Mouse (Mus musculus) heart, adult 2 months (tissue): ENCODE measurements around the gene Wfdc2. TPM values are rescaled to one million over a fixed set of nuclear protein-coding genes. Genes with fewer than 3 reads are reported as not detected.

Experiments used
- DNase-seq, 2 experiments: peaks; one replicate each; pipeline ENCODE4 v3.0.0; 2021
- H3K27ac ChIP-seq: fragments of 200-600 bp; 2 replicates; pipeline ENCODE4 v1.8.1; 2022
- H3K27me3 ChIP-seq: fragments of 200-500 bp; 2 replicates; pipeline ENCODE4 v1.6.1; 2012; ENCODE audit warnings: mild to moderate bottlenecking, low read length, inconsistent platforms, mixed read lengths; ENCODE audit not compliant: control insufficient read depth, insufficient read depth
- H3K36me3 ChIP-seq: fragments of 200-500 bp; 2 replicates; pipeline ENCODE4 v1.6.1; 2012; ENCODE audit warnings: low read length, inconsistent platforms; ENCODE audit not compliant: control insufficient read depth, insufficient read depth
- H3K4me1 ChIP-seq: fragments of 200-500 bp; 2 replicates; pipeline ENCODE4 v1.6.1; 2011; ENCODE audit warnings: low read length; ENCODE audit not compliant: control insufficient read depth, insufficient read depth
- H3K4me3 ChIP-seq: fragments of 200-600 bp; 2 replicates; pipeline ENCODE4 v1.8.1; 2022
- H3K79me2 ChIP-seq: fragments of 200-500 bp; replicated peaks from 2 replicates; pipeline ENCODE4 v1.6.1; 2012; ENCODE audit warnings: mild to moderate bottlenecking, inconsistent platforms, low read length, moderate library complexity, mixed read lengths; ENCODE audit not compliant: control insufficient read depth, insufficient read depth
- H3K9ac ChIP-seq: fragments of 200-500 bp; 2 replicates; pipeline ENCODE4 v1.6.1; 2012; ENCODE audit warnings: low read depth, mild to moderate bottlenecking, control low read depth, inconsistent platforms, low read length, mixed read lengths
- CTCF ChIP-seq: fragments of 200-600 bp; IDR thresholded peaks from 2 replicates; pipeline ENCODE4 v1.8.1; 2022; ENCODE audit warnings: antibody characterized with exemption, mild to moderate bottlenecking, moderate library complexity
- EP300 ChIP-seq: fragments of 200-500 bp; IDR thresholded peaks from 2 replicates; pipeline ENCODE4 v1.6.1; 2011; ENCODE audit warnings: low read depth, low read length, control low read depth; ENCODE audit not compliant: insufficient read depth
- POLR2A ChIP-seq: fragments of 200-500 bp; IDR thresholded peaks from 2 replicates; pipeline ENCODE4 v1.6.1; 2011; ENCODE audit warnings: mild to moderate bottlenecking, low read depth, low read length, control low read depth; ENCODE audit not compliant: insufficient read depth
- WGBS: fragments of 180-500 bp; shearing (Covaris S2); methylation state at CpG from one replicate; pipeline ENCODE4 v1.1.7; 2018; 5-methylcytosine and 5-hydroxymethylcytosine counted together
- intact Hi-C: fragments of 180-260 bp; cut with DNase I; formaldehyde crosslinking; loops from one replicate; pipeline ENCODE4 v1.15.1; 2025
- polyA plus RNA-seq: library from polyadenylated mRNA; depleted of rRNA; stranded (reverse); fragments of >200 nt; gene quantifications from 2 replicates; pipeline ENCODE4 v1.2.3, GENCODE M21; 2012
- total RNA-seq, 2 experiments: library from RNA; stranded (reverse); gene quantifications; 2 replicates each; pipeline ENCODE4 v1.2.3; 2021

Gene Wfdc2
- total and polyA plus RNA-seq, 3 experiments: 0.43 to 78.4 (median 1.3) TPM

DNA sequence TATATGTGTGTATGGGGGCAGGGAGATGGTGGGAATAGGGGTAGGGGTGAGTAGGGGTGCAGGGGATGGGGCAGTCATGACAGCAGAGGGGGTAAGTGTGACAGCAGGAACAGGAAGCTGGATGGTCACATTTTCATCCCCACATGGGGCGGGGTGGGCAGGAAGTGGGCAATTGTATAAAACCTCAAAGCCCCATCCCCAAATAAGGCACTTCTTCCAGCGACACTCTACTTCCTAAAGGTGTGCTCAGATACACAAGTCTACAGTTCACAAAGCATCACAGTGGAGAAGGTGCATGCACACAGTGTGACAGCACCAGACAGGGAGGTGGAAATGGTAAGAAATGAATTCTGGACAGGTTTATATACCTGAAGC lies 11.3 kb upstream of the Wfdc2 start:
- Histone ChIP-seq H3K36me3 (no peaks in the 10 kb centered on the region), H3K27me3 (peaks cover 5% of the 10 kb centered on the region; the same call in 1 of the 2 replicates), H3K79me2 (no peaks in the 10 kb centered on the region), H3K4me1 (no peaks in the 10 kb centered on the region), H3K9ac (no peak overlapping the region), H3K4me3 (no peak overlapping the region), H3K27ac (no peak overlapping the region)
- DNase-seq: no peak
- intact Hi-C loops: no loop called here
- TF ChIP-seq CTCF (no peak), POLR2A (no peak), EP300 (no peak)
- WGBS: 54% methylated on average over 2 of the region's 2 CpGs

DNA sequence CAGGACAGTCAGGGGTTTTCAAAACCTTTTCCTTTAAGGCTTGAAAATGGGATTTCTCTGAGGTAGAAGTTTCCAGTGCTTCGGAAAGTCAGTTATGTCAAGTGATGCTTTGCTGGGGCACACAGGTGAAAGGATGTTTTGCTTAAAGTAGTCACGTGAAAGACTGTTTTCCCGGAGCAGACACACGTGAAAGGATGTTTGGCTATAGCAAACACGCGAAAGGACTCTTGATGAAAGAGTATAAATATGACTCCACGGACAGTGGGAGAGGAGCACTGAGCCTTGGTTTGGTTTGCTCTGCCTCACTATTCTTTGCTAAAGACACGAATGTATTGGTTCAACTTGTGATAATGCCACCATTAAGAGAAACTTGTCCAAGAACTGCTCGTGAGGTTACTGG lies 10.7 kb upstream of the Wfdc2 start:
- no peak for DNase-seq
- Histone ChIP-seq H3K27ac (no peak overlapping the region), H3K79me2 (no peaks in the 10 kb centered on the region), H3K36me3 (no peaks in the 10 kb centered on the region), H3K4me3 (no peak overlapping the region), H3K4me1 (no peaks in the 10 kb centered on the region), H3K27me3 (peaks cover 5% of the 10 kb centered on the region; the same call in 1 of the 2 replicates), H3K9ac (no peak overlapping the region)
- 81% methylated on average over 9 of the region's 9 CpGs for WGBS
- no peak for TF ChIP-seq POLR2A
- TF ChIP-seq CTCF: no peak
- TF ChIP-seq EP300: no peak
- intact Hi-C loops: no loop called here

DNA sequence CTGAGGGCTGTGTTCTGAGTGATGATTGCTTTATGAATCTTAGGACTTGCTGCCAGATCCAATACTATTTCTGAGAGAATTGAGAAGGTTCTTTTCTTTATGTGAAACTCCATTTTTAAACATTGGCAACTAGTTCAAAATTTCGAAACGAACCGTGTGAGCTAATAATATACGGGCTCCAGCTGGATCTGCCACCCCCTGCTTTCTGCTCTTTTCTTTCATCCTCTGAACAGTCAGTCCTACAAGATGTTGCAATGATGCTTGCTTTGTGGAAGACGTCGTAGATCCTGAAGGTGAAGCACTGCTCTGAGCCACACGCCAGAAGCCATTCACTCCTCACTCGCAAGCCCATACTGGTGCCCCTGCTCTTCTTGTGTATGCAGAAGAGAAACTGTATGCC lies 3.8 kb upstream of the Wfdc2 start:
- DNase-seq: no peak
- Histone ChIP-seq H3K9ac (no peak overlapping the region), H3K36me3 (no peaks in the 10 kb centered on the region), H3K79me2 (no peaks in the 10 kb centered on the region), H3K4me1 (no peaks in the 10 kb centered on the region), H3K27ac (no peak overlapping the region), H3K27me3 (peaks cover 3% of the 10 kb centered on the region), H3K4me3 (no peak overlapping the region)
- 81% methylated on average over 8 of the region's 8 CpGs for WGBS
- TF ChIP-seq CTCF (no peak), POLR2A (no peak), EP300 (no peak)
- intact Hi-C loops: no loop called here

DNA sequence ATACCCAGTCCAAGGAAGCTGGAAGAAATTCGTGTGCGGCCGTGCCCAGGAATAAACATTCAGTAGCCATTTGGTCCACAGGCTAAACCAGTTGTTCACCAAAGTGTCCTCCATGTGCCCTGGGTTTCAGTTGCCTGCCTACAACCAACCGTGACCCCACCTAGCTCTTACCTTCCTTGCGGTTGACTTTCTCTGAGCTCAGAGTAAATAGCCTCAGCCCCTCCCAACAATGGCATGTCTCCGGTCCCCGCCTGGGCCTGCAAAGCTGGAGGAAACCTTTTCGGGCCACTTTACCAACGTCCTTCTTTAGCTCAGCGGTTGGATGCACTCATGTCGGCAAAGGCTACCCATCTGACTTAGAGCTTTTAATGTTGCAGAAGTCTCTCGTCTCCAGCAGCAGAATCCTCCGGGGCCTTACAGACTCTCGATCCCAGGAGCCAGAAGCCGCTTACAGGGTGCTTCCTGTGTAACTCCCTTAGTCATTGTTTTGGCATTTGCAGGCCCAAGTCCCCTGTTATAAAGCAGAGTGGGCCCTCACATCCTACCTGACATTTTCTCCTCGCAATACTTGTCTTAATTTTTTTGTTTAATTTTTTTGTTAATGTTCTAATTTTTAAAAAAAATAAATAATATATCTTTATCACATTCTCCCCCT lies 3.1 kb upstream of the Wfdc2 start:
- Histone ChIP-seq H3K27me3 (peaks cover 5% of the 10 kb centered on the region), H3K27ac (no peak overlapping the region), H3K4me1 (peaks cover 1% of the 10 kb centered on the region; the same call in 1 of the 2 replicates), H3K4me3 (no peak overlapping the region), H3K79me2 (no peaks in the 10 kb centered on the region), H3K9ac (no peak overlapping the region), H3K36me3 (no peaks in the 10 kb centered on the region)
- DNase-seq: no peak
- TF ChIP-seq POLR2A (no peak), EP300 (no peak), CTCF (no peak)
- intact Hi-C loops: no loop called here
- 35% methylated on average over 16 of the region's 16 CpGs for WGBS

DNA sequence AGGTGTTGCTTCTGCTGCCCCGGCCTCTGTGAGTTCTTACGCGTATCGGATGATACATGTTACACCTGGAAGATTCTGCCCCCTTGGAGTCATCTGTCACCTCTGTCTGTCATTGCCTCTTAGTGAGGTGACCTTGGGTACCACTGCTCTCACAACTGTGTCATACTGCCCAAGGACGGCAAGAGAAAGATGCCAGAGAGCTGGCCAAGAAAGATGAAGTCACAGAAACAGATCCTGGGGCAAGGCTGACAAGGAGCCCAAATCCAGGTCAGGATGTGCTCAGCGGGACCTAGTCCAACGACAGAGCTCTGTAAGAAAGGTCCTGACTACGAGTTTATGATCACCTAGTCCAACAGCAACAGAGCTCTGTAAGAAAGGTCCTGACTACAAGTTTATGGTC lies 2.1 kb upstream of the Wfdc2 start:
- no peak for TF ChIP-seq POLR2A
- no peak for TF ChIP-seq CTCF
- no peak for TF ChIP-seq EP300
- peaks cover 1% of the 10 kb centered on the region; the same call in 1 of the 2 replicates for H3K4me1 ChIP-seq
- H3K4me3 ChIP-seq: no peak overlapping the region
- no peaks in the 10 kb centered on the region for H3K79me2 ChIP-seq
- intact Hi-C loops: no loop called here
- DNase-seq: no peak
- H3K27me3 ChIP-seq: peaks cover 5% of the 10 kb centered on the region
- no peak overlapping the region for H3K9ac ChIP-seq
- no peak overlapping the region for H3K27ac ChIP-seq
- H3K36me3 ChIP-seq: no peaks in the 10 kb centered on the region
- WGBS: 86% methylated on average over 8 of the region's 8 CpGs

DNA sequence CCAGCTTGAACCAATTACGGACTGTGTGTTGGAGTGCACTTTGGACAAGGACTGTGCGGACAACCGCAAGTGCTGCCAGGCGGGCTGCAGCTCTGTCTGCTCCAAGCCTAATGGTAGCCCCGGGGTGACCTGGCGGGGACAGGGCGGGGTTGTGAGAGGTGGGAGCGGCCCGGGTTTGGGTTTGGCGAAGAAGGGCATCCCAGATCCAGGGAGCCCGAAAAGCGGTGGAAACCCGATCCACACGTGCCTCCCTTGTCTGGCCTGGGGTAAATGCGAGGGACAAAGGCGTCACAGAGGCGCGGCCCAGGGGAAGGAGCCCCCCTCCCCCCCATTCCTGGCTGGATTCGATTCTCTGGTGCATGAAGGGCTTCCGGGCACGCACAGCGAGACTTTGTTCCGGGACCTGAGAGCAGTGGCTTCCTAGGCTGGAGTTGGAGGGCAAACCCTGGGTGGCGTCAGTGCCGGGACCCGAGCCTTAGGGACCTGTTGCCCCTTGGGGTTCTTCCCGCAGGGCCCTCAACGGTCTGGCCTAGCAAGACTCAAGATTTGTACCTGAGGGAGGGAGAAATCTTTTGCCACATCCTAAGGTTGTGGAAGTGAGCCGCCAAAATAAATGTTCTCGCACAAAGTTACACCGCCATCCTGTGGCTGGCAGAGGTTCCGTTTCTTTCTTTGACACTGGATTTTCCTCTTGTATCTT lies 1.3 kb downstream of the Wfdc2 start:
- peak overlapping the region; percentile 43 for H3K9ac ChIP-seq
- 2% methylated on average over 32 of the region's 32 CpGs for WGBS
- H3K27ac ChIP-seq: no peak overlapping the region
- intact Hi-C loops: no loop called here
- H3K27me3 ChIP-seq: peaks cover 5% of the 10 kb centered on the region
- no peaks in the 10 kb centered on the region for H3K36me3 ChIP-seq
- H3K4me3 ChIP-seq: peak overlapping the region; percentile 33
- DNase-seq: peak in 1 of 2 experiments; percentile 26
- H3K79me2 ChIP-seq: no peaks in the 10 kb centered on the region
- peaks cover 1% of the 10 kb centered on the region; the same call in 1 of the 2 replicates for H3K4me1 ChIP-seq
- TF ChIP-seq EP300 (no peak), CTCF (peak; percentile 58)
